Mouse (Mus musculus) urinary bladder, adult 2 months (tissue): ENCODE measurements around the gene Pgpep1. TPM values are rescaled to one million over a fixed set of nuclear protein-coding genes. Genes with fewer than 3 reads are reported as not detected.
A peak's percentile ranks its signal among the peaks of the same experiment; 100 is the strongest.

ENCODE experiments used
- DNase-seq: peaks from one replicate; pipeline ENCODE4 v3.0.0; 2022; ENCODE audit warnings: low spot score
- polyA plus RNA-seq: library from polyadenylated mRNA; depleted of rRNA; stranded (reverse); fragments of >200 nt; gene quantifications from 2 replicates; pipeline ENCODE4 v1.2.3, GENCODE M21; 2012

Gene Pgpep1
- polyA plus RNA-seq, 1 experiment: 20.6 TPM

GRCm38 (mm10) chr8:70691230-70691629 lies 31.0 kb upstream of the Pgpep1 start:
- DNase-seq: no peak

- DNase-seq: no peak
These were observed 29.8 kb upstream of the Pgpep1 start for GRCm38 (mm10) chr8:70689892-70690390.

- DNase-seq: no peak
These were observed 27.9 kb upstream of the Pgpep1 start for GRCm38 (mm10) chr8:70688136-70688535.

GRCm38 (mm10) chr8:70687576-70687975 lies 27.4 kb upstream of the Pgpep1 start:
- DNase-seq: no peak

GRCm38 (mm10) chr8:70684291-70684690 lies 24.1 kb upstream of the Pgpep1 start:
- DNase-seq: no peak

GRCm38 (mm10) chr8:70682692-70683091 lies 22.5 kb upstream of the Pgpep1 start:
- no peak for DNase-seq

GRCm38 (mm10) chr8:70682193-70682592 lies 22.0 kb upstream of the Pgpep1 start:
- peak; percentile 63 for DNase-seq

- no peak for DNase-seq
These were observed 21.2 kb upstream of the Pgpep1 start for GRCm38 (mm10) chr8:70681410-70681809.

- DNase-seq: no peak
These were observed 19.9 kb upstream of the Pgpep1 start for GRCm38 (mm10) chr8:70680039-70680438.

- no peak for DNase-seq
These were observed 19.2 kb upstream of the Pgpep1 start for GRCm38 (mm10) chr8:70679404-70679803.

GRCm38 (mm10) chr8:70678679-70679078 lies 18.5 kb upstream of the Pgpep1 start:
- DNase-seq: no peak

GRCm38 (mm10) chr8:70677451-70678080 lies 17.4 kb upstream of the Pgpep1 start:
- DNase-seq: no peak

GRCm38 (mm10) chr8:70675336-70675735 lies 15.1 kb upstream of the Pgpep1 start:
- no peak for DNase-seq

GRCm38 (mm10) chr8:70674716-70675115 lies 14.5 kb upstream of the Pgpep1 start:
- no peak for DNase-seq

GRCm38 (mm10) chr8:70674109-70674508 lies 13.9 kb upstream of the Pgpep1 start:
- DNase-seq: no peak

GRCm38 (mm10) chr8:70673079-70673856 lies 13.1 kb upstream of the Pgpep1 start, which contains the start of gene Lsm4:
TSS of gene Lsm4 (plus strand) at chr8:70673248.
- peak; percentile 93 for DNase-seq

- no peak for DNase-seq
These were observed 12.3 kb upstream of the Pgpep1 start for GRCm38 (mm10) chr8:70672325-70673078.

GRCm38 (mm10) chr8:70671615-70672324 lies 11.6 kb upstream of the Pgpep1 start:
- DNase-seq: no peak

- DNase-seq: no peak
These were observed 6.9 kb upstream of the Pgpep1 start for GRCm38 (mm10) chr8:70667071-70667470.

GRCm38 (mm10) chr8:70665599-70665998 lies 5.4 kb upstream of the Pgpep1 start:
- DNase-seq: no peak

- no peak for DNase-seq
These were observed 4.4 kb upstream of the Pgpep1 start for GRCm38 (mm10) chr8:70664631-70665030.

GRCm38 (mm10) chr8:70663691-70664090 lies 3.5 kb upstream of the Pgpep1 start:
- no peak for DNase-seq
